ENCODE assay signal across 10 mouse cellular contexts in genomic region chr3:105538406-105538805, GRCm38 (mm10).
DNase-seq lines count a peak whose midpoint lies in the region; ATAC-seq and TF ChIP-seq lines count a peak whose summit lies in the region.
"Had no signal": no experiment of that assay in that cellular context is flagged by ENCODE, and none has a peak within 500 bp of the region (broad histone marks: within the 10 kb centered on the region; RNA-seq: fewer than 3 reads in every experiment).

No protein-coding gene starts in this region.

- no peak overlapping the region for H3K9ac ChIP-seq in kidney, embryonic 14.5 days (ENCODE audit: low read depth, low read length)
- no peak overlapping the region for H3K9ac ChIP-seq in forebrain, embryonic 11.5 days (ENCODE audit: low read length)
- peak overlapping the region; percentile 8; the same call in 1 of the 2 replicates for H3K9ac ChIP-seq in midbrain, embryonic 16.5 days (ENCODE audit: low read depth, low read length)
- H3K9ac ChIP-seq in liver, embryonic 12.5 days, result no peak overlapping the region
- H3K9ac ChIP-seq: limb, embryonic 15.5 days had no signal

- H3K9me3 ChIP-seq in kidney, embryonic 14.5 days (ENCODE audit: control insufficient read depth, low read length), result no peaks in the 10 kb centered on the region
- H3K9me3 ChIP-seq in forebrain, embryonic 11.5 days (ENCODE audit: control insufficient read depth, low read length), result no peaks in the 10 kb centered on the region
- no peaks in the 10 kb centered on the region for H3K9me3 ChIP-seq in hindbrain, embryonic 10.5 days
- no peaks in the 10 kb centered on the region for H3K9me3 ChIP-seq in midbrain, embryonic 16.5 days (replicated peaks; ENCODE audit: control insufficient read depth, low read length, poor library complexity, severe bottlenecking)
- H3K9me3 ChIP-seq in liver, embryonic 12.5 days (replicated peaks), result no peaks in the 10 kb centered on the region
- H3K9me3 ChIP-seq: limb, embryonic 15.5 days had no signal

- no peak for DNase-seq in kidney, adult 2 months
- DNase-seq in forebrain, embryonic 11.5 days (ENCODE audit: low spot score), result peak; percentile 45
- DNase-seq in hindbrain, embryonic 10.5 days (ENCODE audit: low spot score), result no peak
- DNase-seq in adrenal gland, postnatal 10 days, result no peak
- DNase-seq in liver, result no peak
- DNase-seq: lung, postnatal 36 days had no signal

- H3K4me1 ChIP-seq in kidney, embryonic 14.5 days (ENCODE audit: control insufficient read depth, insufficient read depth, low read length), result peaks cover 11% of the 10 kb centered on the region
- H3K4me1 ChIP-seq in kidney, adult 2 months (ENCODE audit: control insufficient read depth, insufficient read depth, low read length), result no peaks in the 10 kb centered on the region
- peaks cover 6% of the 10 kb centered on the region; the same call in 1 of the 2 replicates for H3K4me1 ChIP-seq in forebrain, embryonic 11.5 days (replicated peaks; ENCODE audit: control insufficient read depth, insufficient read depth, low read length)
- peaks cover 22% of the 10 kb centered on the region for H3K4me1 ChIP-seq in hindbrain, embryonic 10.5 days (replicated peaks)
- peaks cover 18% of the 10 kb centered on the region for H3K4me1 ChIP-seq in midbrain, embryonic 16.5 days (ENCODE audit: control insufficient read depth, insufficient read depth, low read length)
- no peaks in the 10 kb centered on the region for H3K4me1 ChIP-seq in liver, embryonic 12.5 days

- TF ChIP-seq POLR2A in kidney, adult 2 months (IDR thresholded peaks at IDR 0.05; ENCODE audit: low read depth, low read length), result no peak

- 44% methylated on average over 6 of the region's 6 CpGs for WGBS in kidney, embryonic 14.5 days
- 27% methylated on average over 6 of the region's 6 CpGs for WGBS in kidney, adult 2 months
- WGBS in forebrain, embryonic 11.5 days, result 65% methylated on average over 6 of the region's 6 CpGs
- 49% methylated on average over 6 of the region's 6 CpGs for WGBS in hindbrain, embryonic 10.5 days
- WGBS in midbrain, embryonic 16.5 days, result 39% methylated on average over 6 of the region's 6 CpGs
- WGBS in liver, embryonic 12.5 days (ENCODE audit: insufficient replicate concordance), result 47% methylated on average over 6 of the region's 6 CpGs

- H3K4me3 ChIP-seq in kidney, embryonic 14.5 days (ENCODE audit: low read length), result no peak overlapping the region
- H3K4me3 ChIP-seq in kidney, adult 2 months (ENCODE audit: insufficient read depth, low read depth, low read length), result no peak overlapping the region
- no peak overlapping the region for H3K4me3 ChIP-seq in forebrain, embryonic 11.5 days (ENCODE audit: low read depth, low read length)
- no peak overlapping the region for H3K4me3 ChIP-seq in hindbrain, embryonic 10.5 days
- H3K4me3 ChIP-seq in midbrain, embryonic 16.5 days (ENCODE audit: low read depth, low read length), result no peak overlapping the region
- H3K4me3 ChIP-seq in liver, embryonic 12.5 days, result no peak overlapping the region
- H3K4me3 ChIP-seq: limb, embryonic 15.5 days had no signal

- no peaks in the 10 kb centered on the region for H3K27me3 ChIP-seq in kidney, embryonic 14.5 days (ENCODE audit: control insufficient read depth, insufficient read depth, low read length)
- no peaks in the 10 kb centered on the region for H3K27me3 ChIP-seq in kidney, adult 2 months (replicated peaks; ENCODE audit: control insufficient read depth, insufficient read depth, low read length)
- no peaks in the 10 kb centered on the region for H3K27me3 ChIP-seq in forebrain, embryonic 11.5 days (ENCODE audit: control insufficient read depth, insufficient read depth, low read length)
- no peaks in the 10 kb centered on the region for H3K27me3 ChIP-seq in hindbrain, embryonic 10.5 days (ENCODE audit: insufficient read depth, poor library complexity, severe bottlenecking)
- no peaks in the 10 kb centered on the region for H3K27me3 ChIP-seq in midbrain, embryonic 16.5 days (ENCODE audit: control insufficient read depth, insufficient read depth, low read depth, low read length)
- no peaks in the 10 kb centered on the region for H3K27me3 ChIP-seq in liver, embryonic 12.5 days (replicated peaks)
- H3K27me3 ChIP-seq: limb, embryonic 15.5 days had no signal

- H3K4me2 ChIP-seq in kidney, embryonic 14.5 days (replicated peaks; ENCODE audit: low read depth, low read length), result 0 out of 2 replicates have a peak overlapping the region, but pooled peaks have one; percentile 13
- no peak overlapping the region for H3K4me2 ChIP-seq in forebrain, embryonic 11.5 days (ENCODE audit: low read depth, low read length, severe bottlenecking)
- no peak overlapping the region; the same call in 1 of the 2 replicates for H3K4me2 ChIP-seq in midbrain, embryonic 16.5 days (ENCODE audit: low read length)
- H3K4me2 ChIP-seq in liver, embryonic 12.5 days, result no peak overlapping the region
- H3K4me2 ChIP-seq: limb, embryonic 15.5 days had no signal

- no peak overlapping the region for H3K27ac ChIP-seq in kidney, embryonic 14.5 days (ENCODE audit: low read depth, low read length)
- no peak overlapping the region for H3K27ac ChIP-seq in kidney, adult 2 months (ENCODE audit: insufficient read depth, low read depth, low read length)
- H3K27ac ChIP-seq in forebrain, embryonic 11.5 days (ENCODE audit: low read depth, low read length), result no peak overlapping the region
- H3K27ac ChIP-seq in hindbrain, embryonic 10.5 days, result peak overlapping the region; percentile 69
- H3K27ac ChIP-seq in midbrain, embryonic 16.5 days (ENCODE audit: low read length), result peak overlapping the region; percentile 71
- H3K27ac ChIP-seq in liver, embryonic 12.5 days, result no peak overlapping the region
- H3K27ac ChIP-seq: limb, embryonic 15.5 days had no signal

- no peaks in the 10 kb centered on the region for H3K36me3 ChIP-seq in kidney, embryonic 14.5 days (ENCODE audit: control insufficient read depth, insufficient read depth, low read length)
- H3K36me3 ChIP-seq in kidney, adult 2 months (ENCODE audit: control insufficient read depth, insufficient read depth, low read length), result no peaks in the 10 kb centered on the region
- no peaks in the 10 kb centered on the region for H3K36me3 ChIP-seq in forebrain, embryonic 11.5 days (ENCODE audit: control insufficient read depth, insufficient read depth, low read length)
- H3K36me3 ChIP-seq in hindbrain, embryonic 10.5 days, result no peaks in the 10 kb centered on the region
- no peaks in the 10 kb centered on the region for H3K36me3 ChIP-seq in midbrain, embryonic 16.5 days (ENCODE audit: control insufficient read depth, insufficient read depth, low read length)
- no peaks in the 10 kb centered on the region for H3K36me3 ChIP-seq in liver, embryonic 12.5 days
- H3K36me3 ChIP-seq: limb, embryonic 15.5 days had no signal

- no peak for TF ChIP-seq CTCF in kidney, adult 2 months (conservative IDR thresholded peaks at IDR 0.05; ENCODE audit: insufficient read depth, insufficient read length, low read depth, low read length)

- 0 out of 2 replicates have a peak, but pooled peaks have one; percentile 46 for ATAC-seq in kidney, embryonic 14.5 days (ENCODE audit: low FRiP score, low TSS enrichment)
- no peak for ATAC-seq in forebrain, embryonic 11.5 days (replicated peaks; ENCODE audit: low FRiP score)
- ATAC-seq in midbrain, embryonic 16.5 days, result peak; percentile 5; the same call in 1 of the 2 replicates
- no peak for ATAC-seq in liver, embryonic 12.5 days

Comparison
In these comparisons a context has a peak if more than half of its experiments do, and no peak if none do; other contexts are left out.
1. ATAC-seq: peak in kidney, embryonic 14.5 days (single experiment) and midbrain, embryonic 16.5 days (single experiment); none in forebrain, embryonic 11.5 days (single experiment) and liver, embryonic 12.5 days (single experiment).
2. H3K27ac ChIP-seq: peak in hindbrain, embryonic 10.5 days (single experiment) and midbrain, embryonic 16.5 days (single experiment); none in kidney, embryonic 14.5 days (single experiment), kidney, adult 2 months (single experiment), forebrain, embryonic 11.5 days (single experiment) and liver, embryonic 12.5 days (single experiment).